Mouse (Mus musculus) gastrocnemius, postnatal 4 days (tissue): Measurements from ENCODE around the gene Tas1r2. TPM values are rescaled to one million over a fixed set of nuclear protein-coding genes. Genes with fewer than 3 reads are reported as not detected.

ENCODE experiments used
- DNase-seq, 2 experiments: peaks; one replicate each; pipeline ENCODE4 v3.0.0; 2021 to 2022; ENCODE audit warnings: low spot score in 2 of 2, mixed read lengths in 2 of 2
- microRNA-seq: library from miRNA; unstranded; fragments of <30 nt; microRNA quantifications from one replicate; pipeline ENCODE4 v1.2.0, GENCODE M21; 2021
- total RNA-seq, 2 experiments: library from RNA; stranded (reverse); gene quantifications; 2 replicates each; pipeline ENCODE4 v1.2.3; 2021

The Tas1r2 gene
- total RNA-seq, 2 experiments from 2014 or later: not detected

DNA sequence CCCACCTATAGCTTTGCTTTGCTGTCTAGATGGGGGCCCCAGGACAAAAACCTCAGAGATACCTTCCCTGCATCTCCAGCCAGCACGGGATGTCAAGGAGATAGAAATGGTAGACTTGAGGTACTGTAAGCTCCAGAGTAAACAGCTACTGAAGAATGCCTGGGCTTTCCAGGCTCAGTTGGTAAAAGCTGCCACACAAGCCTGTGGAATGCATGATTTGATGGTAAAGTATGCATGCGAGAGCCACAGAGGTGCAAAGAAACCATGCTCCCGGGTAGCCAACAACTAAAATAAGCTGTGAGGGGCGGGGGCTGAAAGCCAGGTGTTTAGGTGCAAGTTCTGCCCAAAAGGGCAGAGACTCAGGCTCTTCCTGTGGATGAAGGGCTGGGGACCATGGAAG, 49.6 kb downstream of the Tas1r2 start:
- DNase-seq: no peak

DNA sequence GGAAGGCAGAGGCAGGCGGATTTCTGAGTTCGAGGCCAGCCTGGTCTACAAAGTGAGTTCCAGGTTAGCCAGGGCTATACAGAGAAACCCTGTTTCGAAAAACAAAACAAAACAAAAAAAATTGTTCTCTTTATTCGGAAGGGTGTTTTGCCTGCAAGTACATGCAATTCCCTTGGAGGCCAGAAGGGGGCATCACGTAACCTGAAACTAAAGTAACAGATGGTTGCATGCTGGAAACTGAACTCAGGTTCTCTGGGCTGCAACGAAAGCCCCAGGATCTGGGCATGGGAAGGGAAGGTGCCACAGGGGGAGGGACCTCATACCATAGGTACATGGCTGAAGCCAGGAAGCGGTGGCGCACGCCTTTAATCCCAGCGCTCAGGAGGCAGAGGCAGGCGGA, 50.1 kb downstream of the Tas1r2 start:
- DNase-seq: no peak

DNA sequence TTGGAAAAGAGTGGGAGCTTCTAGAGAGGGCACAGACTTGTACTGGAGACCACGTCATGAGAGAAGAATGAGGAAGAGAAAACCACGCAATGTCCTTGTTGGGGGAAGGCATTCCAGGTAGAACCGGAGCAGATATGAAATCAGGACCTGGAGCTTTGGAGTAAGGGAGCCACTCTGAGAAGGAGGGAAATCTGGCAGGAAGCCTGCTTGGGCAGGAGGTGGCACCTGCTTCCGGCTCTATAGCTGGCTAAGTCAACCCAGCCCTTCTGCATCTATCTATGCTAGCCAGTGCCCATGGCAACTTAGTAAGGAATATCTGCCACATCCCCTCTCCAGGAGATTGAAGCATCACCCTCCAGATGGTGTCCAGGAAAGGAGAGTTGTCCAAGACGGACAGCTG, 52.6 kb downstream of the Tas1r2 start:
- no peak for DNase-seq

DNA sequence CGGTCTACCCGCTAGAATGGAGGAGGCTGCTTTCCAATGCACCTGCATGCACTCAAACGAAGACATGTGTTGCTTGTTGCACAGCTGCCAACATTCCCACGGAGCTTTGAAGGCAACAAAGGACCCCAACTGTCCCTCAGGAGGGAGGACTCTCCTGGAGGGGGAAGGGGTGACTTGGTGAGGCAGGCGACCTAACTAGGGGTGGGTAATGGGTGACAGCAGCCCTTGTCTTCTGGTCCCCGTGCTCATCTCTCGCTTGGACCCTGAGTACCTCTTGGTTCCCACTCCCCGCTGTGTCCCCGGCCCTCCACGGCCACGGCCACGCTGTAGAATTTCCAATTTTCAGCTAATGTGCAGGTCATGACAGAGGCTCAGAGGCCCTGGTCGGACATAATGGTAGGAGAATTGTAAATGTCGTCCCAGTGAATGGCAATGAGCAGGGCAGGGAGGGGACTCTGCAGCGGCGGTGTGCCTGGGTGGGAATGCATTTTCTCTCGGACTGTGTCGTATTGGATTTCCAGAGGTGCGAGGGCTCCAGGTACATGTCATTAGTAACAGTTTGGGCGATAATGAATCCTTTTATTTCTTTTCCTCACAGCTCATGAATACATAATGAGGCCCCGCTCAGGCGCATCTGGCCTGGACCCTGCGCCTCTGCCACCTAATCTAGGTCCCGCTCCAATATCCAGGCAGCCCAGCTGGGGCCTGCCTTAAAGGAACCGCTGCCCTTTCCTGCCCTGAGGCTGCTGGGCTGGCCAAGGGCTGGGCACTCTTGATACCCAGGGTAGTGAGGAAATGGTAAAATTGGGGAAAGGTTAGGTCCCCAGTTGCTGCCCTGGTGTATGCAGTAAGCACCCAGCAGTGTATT, 57.4 kb downstream of the Tas1r2 start:
- no peak for DNase-seq

DNA sequence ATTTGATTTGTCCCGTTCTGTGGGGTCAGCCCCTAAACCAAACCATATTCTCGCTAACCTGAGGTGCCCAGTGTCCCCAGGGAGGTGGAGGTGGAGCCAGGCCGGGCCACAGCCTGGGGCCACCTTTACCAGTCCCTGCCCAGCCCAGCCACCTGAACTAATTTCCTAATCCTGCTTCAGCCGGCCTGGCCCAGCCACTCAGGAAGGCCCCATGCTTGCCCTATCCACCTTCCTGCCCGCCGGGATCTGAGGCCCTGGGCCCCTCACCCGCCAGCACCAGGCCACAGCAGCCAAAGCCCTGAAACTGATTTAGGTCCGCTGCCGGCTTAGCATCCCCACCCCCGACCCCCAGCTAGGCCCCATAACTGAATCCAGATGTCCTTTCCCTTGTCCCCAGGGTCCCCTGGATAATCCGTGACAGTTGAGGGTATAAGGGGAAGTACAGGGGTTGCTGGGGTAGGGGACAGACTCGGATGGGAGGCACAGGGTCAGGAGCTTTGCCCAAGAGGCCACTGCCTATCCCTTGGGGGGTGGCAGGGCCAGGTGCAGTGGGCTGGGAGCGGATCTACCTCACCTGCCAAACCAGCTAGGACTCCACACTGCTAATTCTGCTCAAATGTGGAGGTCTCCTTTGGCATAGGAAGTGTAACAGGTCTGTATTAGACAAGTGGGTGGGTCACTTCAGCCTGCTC, 62.0 kb downstream of the Tas1r2 start:
- DNase-seq: no peak

DNA sequence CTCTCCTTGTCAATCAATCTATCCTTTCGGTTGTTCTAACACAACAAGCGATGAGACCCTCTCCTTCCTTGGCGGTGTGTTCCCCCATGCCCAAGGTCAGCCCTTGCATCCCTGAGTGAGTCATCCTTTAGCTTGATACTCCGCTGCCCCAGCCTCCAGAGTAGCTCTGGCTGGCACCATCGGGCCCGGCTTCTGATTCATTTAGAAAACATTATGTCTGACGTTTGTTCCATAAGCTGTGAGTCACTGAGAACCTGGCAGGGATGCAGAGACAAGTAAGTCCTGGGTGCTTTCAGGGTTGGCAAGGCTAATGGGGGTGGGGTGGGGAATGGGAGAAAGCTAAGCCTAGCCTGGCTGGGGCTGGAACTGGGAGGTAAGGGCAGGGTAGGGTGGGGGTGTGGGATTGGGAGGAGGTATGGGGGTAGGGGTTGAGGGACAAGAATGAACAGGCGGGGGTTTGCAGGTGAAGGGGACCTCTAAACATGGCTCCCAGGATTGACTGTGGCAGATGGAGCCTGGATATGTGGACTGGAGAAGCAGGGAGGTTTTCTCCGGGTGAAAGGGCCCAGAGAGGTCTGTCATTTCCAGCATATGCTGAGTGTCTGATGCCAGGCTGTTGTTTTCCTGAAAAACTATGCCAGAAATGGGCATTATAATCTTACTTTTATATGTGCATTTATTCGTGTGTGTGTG, 63.3 kb downstream of the Tas1r2 start:
- DNase-seq: no peak

DNA sequence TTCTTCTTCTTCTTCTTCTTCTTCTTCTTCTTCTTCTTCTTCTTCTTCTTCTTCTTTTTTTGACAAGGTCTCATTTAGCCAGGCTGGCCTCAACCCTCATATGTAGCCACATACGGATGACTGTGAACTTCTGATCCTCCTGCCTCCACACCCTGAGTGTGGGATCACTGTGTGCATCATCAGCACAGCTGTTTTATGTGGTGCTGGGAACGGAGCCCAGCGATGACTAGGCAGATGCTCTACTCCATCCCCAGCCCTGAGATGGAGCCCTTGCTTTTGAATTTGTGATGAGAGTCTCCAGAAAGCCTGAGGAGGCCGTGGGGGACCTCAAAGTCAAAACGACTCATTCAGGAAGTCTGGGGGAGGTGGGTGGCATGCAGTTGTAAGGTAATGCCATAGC, 65.6 kb downstream of the Tas1r2 start:
- no peak for DNase-seq

Small RNAs within 50 kb of the gene (microRNA-seq; reads per million reads assigned to microRNA genes)
- gene Mir7020: not detected

Other genes starting within 250 kb of the Tas1r2 start
- 10 to 100 TPM; 11.5 to 11.8 TPM for gene Iffo2, start 123.0 kb upstream of the Tas1r2 start, total RNA-seq
- gene Gm21969, start 50.4 kb upstream of the Tas1r2 start, total RNA-seq: not detected
- gene Aldh4a1, start 30.7 kb upstream of the Tas1r2 start, total RNA-seq: 10 to 100 TPM; 26.0 to 34.7 TPM
- 10 to 100 TPM; 21.6 to 22.3 TPM for gene Pax7, start 180.0 kb downstream of the Tas1r2 start, total RNA-seq